Mouse (Mus musculus) olfactory bulb, adult 2 months (tissue): ENCODE results near the gene Map4k3.

Experiments used
- CTCF ChIP-seq: fragments of 200-500 bp; IDR thresholded peaks from 2 replicates; pipeline ENCODE4 v1.5.1; 2012; ENCODE audit warnings: low read depth, mild to moderate bottlenecking, low read length, moderate library complexity; ENCODE audit not compliant: insufficient read depth
- POLR2A ChIP-seq: fragments of 200-500 bp; IDR thresholded peaks from 2 replicates; pipeline ENCODE4 v1.6.1; 2012; ENCODE audit warnings: mild to moderate bottlenecking, low read depth, low read length, moderate library complexity; ENCODE audit not compliant: insufficient read depth

GRCm38 (mm10) chr17:80571460-80571859, 156.8 kb downstream of the Map4k3 start:
- no peak for TF ChIP-seq CTCF
- TF ChIP-seq POLR2A = no peak
